Mouse (Mus musculus) testis, adult 2 months (tissue): ENCODE data around the gene Hoxd4.

Experiments
- CTCF ChIP-seq: fragments of 200-500 bp; IDR thresholded peaks from 2 replicates; pipeline ENCODE4 v1.5.1; 2012; ENCODE audit warnings: low read depth, mild to moderate bottlenecking, inconsistent platforms, low read length, moderate library complexity; ENCODE audit not compliant: control insufficient read depth, insufficient read depth, insufficient replicate concordance
- POLR2A ChIP-seq: fragments of 200-500 bp; IDR thresholded peaks from 2 replicates; pipeline ENCODE4 v1.6.1; 2012; ENCODE audit warnings: low read depth, mild to moderate bottlenecking, inconsistent platforms, low read length, moderate library complexity; ENCODE audit not compliant: control insufficient read depth

DNA sequence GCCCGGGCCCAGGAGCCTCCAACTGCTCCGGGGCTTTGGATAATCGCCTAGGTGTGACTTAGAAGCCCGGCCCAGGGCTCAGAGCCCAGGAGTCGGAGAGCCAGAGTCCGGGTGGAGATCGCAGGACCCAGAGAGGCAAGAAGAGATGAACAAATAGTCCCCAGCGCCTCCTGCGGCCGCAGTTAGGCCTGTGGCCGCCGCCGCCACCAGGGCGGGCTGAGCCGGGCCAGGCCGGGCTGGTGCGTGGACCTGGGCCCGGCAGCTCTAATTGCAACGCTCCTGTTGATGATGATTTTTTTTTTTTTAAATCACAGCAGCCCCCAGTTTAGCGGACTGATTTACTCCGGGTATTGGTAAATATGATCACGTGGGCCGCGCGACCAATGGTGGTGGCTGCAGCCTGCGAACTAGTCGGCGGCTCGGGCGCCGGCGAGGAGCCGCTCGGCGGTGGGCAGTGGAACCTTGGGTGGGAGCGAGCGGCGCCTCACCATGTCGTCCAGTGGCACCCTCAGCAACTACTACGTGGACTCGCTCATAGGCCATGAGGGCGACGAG is 14.1 kb upstream of the Hoxd4 start, which contains the start of gene Hoxd9:
- TF ChIP-seq POLR2A, result no peak
- TF ChIP-seq CTCF, result no peak
